28 mouse cellular contexts compared by ENCODE assay signal in the genomic region with DNA sequence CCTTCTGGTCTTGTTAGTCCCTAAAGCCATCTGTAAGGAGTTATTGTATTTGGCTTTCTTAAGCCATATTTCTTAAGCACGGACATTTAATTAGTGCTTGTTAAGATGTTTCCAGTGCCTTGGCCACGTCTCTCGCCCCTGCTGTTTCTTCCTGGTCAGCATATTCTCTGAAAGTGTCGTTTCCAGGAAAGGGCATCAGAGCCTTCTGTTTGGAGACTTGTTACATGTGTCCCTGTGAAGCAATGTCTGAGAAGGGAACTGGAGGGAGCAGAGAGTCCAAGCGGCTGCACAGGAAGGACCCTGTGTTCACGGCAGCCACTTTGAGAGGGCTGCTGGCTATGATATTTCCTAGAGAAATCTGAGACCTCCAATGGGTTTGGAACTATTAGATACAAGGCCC.
DNase-seq lines count a peak whose midpoint lies in the region; ATAC-seq and TF ChIP-seq lines count a peak whose summit lies in the region.
"Had no signal": no experiment of that assay in that cellular context is flagged by ENCODE, and none has a peak within 500 bp of the region (broad histone marks: within the 10 kb centered on the region; RNA-seq: fewer than 3 reads in every experiment).

No protein-coding gene starts in this region.

- no peak overlapping the region for H3K4me2 ChIP-seq in liver, embryonic 11.5 days
- H3K4me2 ChIP-seq: embryonic facial prominence, embryonic 12.5 days; embryonic facial prominence, embryonic 15.5 days; heart, embryonic 13.5 days; hindbrain, embryonic 14.5 days had no signal

- TF ChIP-seq POLR2A in liver, adult 2 months (IDR thresholded peaks at IDR 0.05; ENCODE audit: extremely low read depth, insufficient read depth, low read length): no peak

- H3K4me1 ChIP-seq in liver, adult 2 months (ENCODE audit: control insufficient read depth, insufficient read depth, low read length): no peaks in the 10 kb centered on the region; the same call in 1 of the 2 replicates
- no peaks in the 10 kb centered on the region for H3K4me1 ChIP-seq in liver, embryonic 11.5 days (replicated peaks; ENCODE audit: control insufficient read depth, insufficient read depth, low read length)
- peaks cover 85% of the 10 kb centered on the region for H3K4me1 ChIP-seq in limb, embryonic 10.5 days

- H3K4me3 ChIP-seq in liver, adult 2 months (ENCODE audit: insufficient read depth, low read depth, low read length): no peak overlapping the region
- H3K4me3 ChIP-seq in liver, embryonic 11.5 days (ENCODE audit: low read depth, low read length): no peak overlapping the region
- no peak overlapping the region for H3K4me3 ChIP-seq in limb, embryonic 10.5 days
- H3K4me3 ChIP-seq: embryonic facial prominence, embryonic 12.5 days; embryonic facial prominence, embryonic 15.5 days; gastrocnemius, adult 2 months; heart, embryonic 10.5 days; heart, embryonic 13.5 days had no signal

- peaks cover 5% of the 10 kb centered on the region; the same call in 1 of the 2 replicates for H3K27me3 ChIP-seq in liver, adult 2 months (ENCODE audit: control insufficient read depth, insufficient read depth, low read length)
- peaks cover 8% of the 10 kb centered on the region for H3K27me3 ChIP-seq in liver, embryonic 11.5 days (replicated peaks; ENCODE audit: control insufficient read depth, insufficient read depth, low read length)
- peaks cover 41% of the 10 kb centered on the region for H3K27me3 ChIP-seq in limb, embryonic 10.5 days (ENCODE audit: low read depth, poor library complexity, severe bottlenecking)
- H3K27me3 ChIP-seq: CH12.LX had no signal

- ATAC-seq in liver, embryonic 11.5 days (replicated peaks; ENCODE audit: low FRiP score): no peak
- ATAC-seq: forebrain, embryonic 14.5 days; forebrain, postnatal 0 days; hindbrain, postnatal 0 days; Patski had no signal

- H3K9ac ChIP-seq in liver, adult 2 months (ENCODE audit: low read depth, low read length): no peak overlapping the region
- H3K9ac ChIP-seq in liver, embryonic 11.5 days (ENCODE audit: low read depth, low read length): no peak overlapping the region
- H3K9ac ChIP-seq: embryonic facial prominence, embryonic 12.5 days; embryonic facial prominence, embryonic 15.5 days; forebrain, postnatal 0 days; heart, embryonic 13.5 days; hindbrain, embryonic 14.5 days had no signal

- no peak overlapping the region for H3K27ac ChIP-seq in liver, adult 2 months (replicated peaks; ENCODE audit: insufficient read depth, low read depth, low read length)
- no peak overlapping the region for H3K27ac ChIP-seq in liver, embryonic 11.5 days (ENCODE audit: low read depth, low read length)
- peak overlapping the region; percentile 71 for H3K27ac ChIP-seq in limb, embryonic 10.5 days
- H3K27ac ChIP-seq: embryonic facial prominence, embryonic 12.5 days; embryonic facial prominence, embryonic 15.5 days; gastrocnemius, adult 2 months; heart, embryonic 10.5 days; heart, embryonic 13.5 days; hindbrain, embryonic 14.5 days; hindbrain, postnatal 0 days had no signal

- H3K9me3 ChIP-seq in liver, embryonic 11.5 days (ENCODE audit: control insufficient read depth, low read length): no peaks in the 10 kb centered on the region
- H3K9me3 ChIP-seq in limb, embryonic 10.5 days (replicated peaks): no peaks in the 10 kb centered on the region
- H3K9me3 ChIP-seq: embryonic facial prominence, embryonic 12.5 days; embryonic facial prominence, embryonic 15.5 days; G1E; heart, embryonic 10.5 days; heart, embryonic 13.5 days had no signal

- H3K36me3 ChIP-seq in liver, adult 2 months (ENCODE audit: control insufficient read depth, insufficient read depth, low read length): no peaks in the 10 kb centered on the region
- no peaks in the 10 kb centered on the region for H3K36me3 ChIP-seq in liver, embryonic 11.5 days (ENCODE audit: control insufficient read depth, insufficient read depth, low read length)
- no peaks in the 10 kb centered on the region for H3K36me3 ChIP-seq in limb, embryonic 10.5 days
- H3K36me3 ChIP-seq: embryonic facial prominence, embryonic 12.5 days; embryonic facial prominence, embryonic 15.5 days; G1E; heart, embryonic 10.5 days; heart, embryonic 13.5 days had no signal

- WGBS in liver, adult 2 months: 60% methylated on average over 6 of the region's 6 CpGs
- WGBS in liver, embryonic 11.5 days: 56% methylated on average over 6 of the region's 6 CpGs
- 16% methylated on average over 6 of the region's 6 CpGs for WGBS in limb, embryonic 10.5 days

- TF ChIP-seq CTCF in liver, adult 2 months (IDR thresholded peaks at IDR 0.05; ENCODE audit: low read depth, low read length): no peak

- DNase-seq in kidney, postnatal 10 days: peak; percentile 28
- DNase-seq in kidney, adult 11 months: no peak
- peak; percentile 10 for DNase-seq in liver, adult 2 months (ENCODE audit: extremely low read depth, low read depth, low spot score)
- DNase-seq in liver, embryonic 11.5 days (ENCODE audit: low spot score): no peak
- DNase-seq in limb, embryonic 10.5 days (ENCODE audit: low spot score): peak; percentile 57
- no peak for DNase-seq in embryo, embryonic 11 days
- DNase-seq: adrenal gland, postnatal 10 days; adrenal gland, postnatal 36 days; B cell, adult 2 months; cerebellum, adult 18-20 months; cerebellum, adult 9-10 months; cerebellum, postnatal 14 days; forebrain, postnatal 0 days; gastrocnemius, adult 2 months; gastrocnemius, postnatal 14 days; heart, adult 18-20 months; heart, postnatal 14 days; heart, postnatal 4 days had no signal

- H3K79me2 ChIP-seq in liver, adult 2 months (ENCODE audit: control insufficient read depth, insufficient read depth, low read length): no peaks in the 10 kb centered on the region

Comparison
In these comparisons a context has a peak if more than half of its experiments do, and no peak if none do; other contexts are left out.
1. DNase-seq: peak in kidney, postnatal 10 days (single experiment), liver, adult 2 months (single experiment) and limb, embryonic 10.5 days (single experiment); none in kidney, adult 11 months (single experiment), liver, embryonic 11.5 days (single experiment) and embryo, embryonic 11 days (single experiment).